Mouse (Mus musculus): Measurements from ENCODE around the gene Ptpn18. TPM values are rescaled to one million over a fixed set of nuclear protein-coding genes. Genes with fewer than 3 reads are reported as not detected.
A peak's percentile ranks its signal among the peaks of the same experiment; 100 is the strongest.
"Not testable (repeated sequence)": the region's sequence is repeated elsewhere in the genome, so short reads cannot be mapped to it uniquely, and the experiment has no call there.

Gene Ptpn18
- polyA plus RNA-seq, 1 experiment from 2014 or later = 10.8 TPM

DNA sequence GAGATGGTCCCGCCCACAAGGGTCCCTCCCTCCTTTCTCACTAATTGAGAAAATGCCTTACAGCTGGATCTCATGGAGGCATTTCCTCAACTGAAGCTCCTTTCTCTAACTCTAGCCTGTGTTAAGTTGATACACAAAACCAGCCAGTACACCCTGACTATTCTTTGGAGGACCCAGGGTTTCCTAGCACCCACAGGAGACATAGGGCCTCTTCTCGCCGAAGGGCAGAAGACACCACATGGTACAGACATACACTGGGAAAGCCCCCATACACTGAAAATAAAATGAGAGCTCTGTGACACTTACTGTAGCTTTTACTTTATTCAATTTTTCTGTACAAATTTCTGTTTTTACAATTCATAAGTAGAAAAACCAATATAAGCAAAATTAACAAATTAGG lies 23.2 kb upstream of the Ptpn18 start:
- Histone ChIP-seq H3K4me1 (replicated peaks) (peaks cover 15% of the 10 kb centered on the region), H3K36me3 (peaks cover 17% of the 10 kb centered on the region), H3K4me2 (no peak overlapping the region), H3K27ac (no peak overlapping the region), H3K27me3 (no peaks in the 10 kb centered on the region), H3K9ac (replicated peaks) (no peak overlapping the region), H3K4me3 (replicated peaks) (no peak overlapping the region), H3K9me3 (peaks cover 10% of the 10 kb centered on the region)
- no peak for ATAC-seq (ENCODE audit: insufficient number of reproducible peaks, insufficient read depth, low FRiP score, low TSS enrichment, low read depth)
- 78% methylated on average over 3 of the region's 3 CpGs for WGBS

DNA sequence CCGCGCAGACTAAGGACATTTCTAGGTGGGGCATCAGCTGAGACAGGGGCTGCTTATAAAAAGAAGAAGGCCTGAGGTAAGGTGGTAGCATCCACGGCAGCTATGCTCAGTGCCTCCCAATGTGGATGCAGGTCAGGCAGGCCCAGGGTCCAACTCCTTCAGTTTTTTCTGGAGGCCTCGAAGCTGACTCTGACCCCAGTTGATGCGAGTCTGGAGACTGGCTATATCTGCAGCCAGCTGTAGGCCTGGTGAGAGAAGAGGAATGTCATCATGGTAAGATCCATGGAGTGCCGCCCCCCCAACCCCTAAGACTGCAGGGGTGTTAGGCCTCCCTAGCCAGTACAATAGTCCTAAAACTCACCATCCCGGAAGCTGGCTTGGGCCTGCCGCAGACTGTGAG lies 22.2 kb upstream of the Ptpn18 start:
- H3K4me2 ChIP-seq; H3K4me3 ChIP-seq (replicated peaks); H3K27ac ChIP-seq; H3K9me3 ChIP-seq; H3K27me3 ChIP-seq; ATAC-seq (ENCODE audit: insufficient number of reproducible peaks, insufficient read depth, low FRiP score, low TSS enrichment, low read depth); H3K9ac ChIP-seq (replicated peaks): not testable (repeated sequence)
- H3K4me1 ChIP-seq (replicated peaks) = peaks cover 15% of the 10 kb centered on the region
- peaks cover 19% of the 10 kb centered on the region for H3K36me3 ChIP-seq
- 95% methylated on average over 8 of the region's 8 CpGs for WGBS

DNA sequence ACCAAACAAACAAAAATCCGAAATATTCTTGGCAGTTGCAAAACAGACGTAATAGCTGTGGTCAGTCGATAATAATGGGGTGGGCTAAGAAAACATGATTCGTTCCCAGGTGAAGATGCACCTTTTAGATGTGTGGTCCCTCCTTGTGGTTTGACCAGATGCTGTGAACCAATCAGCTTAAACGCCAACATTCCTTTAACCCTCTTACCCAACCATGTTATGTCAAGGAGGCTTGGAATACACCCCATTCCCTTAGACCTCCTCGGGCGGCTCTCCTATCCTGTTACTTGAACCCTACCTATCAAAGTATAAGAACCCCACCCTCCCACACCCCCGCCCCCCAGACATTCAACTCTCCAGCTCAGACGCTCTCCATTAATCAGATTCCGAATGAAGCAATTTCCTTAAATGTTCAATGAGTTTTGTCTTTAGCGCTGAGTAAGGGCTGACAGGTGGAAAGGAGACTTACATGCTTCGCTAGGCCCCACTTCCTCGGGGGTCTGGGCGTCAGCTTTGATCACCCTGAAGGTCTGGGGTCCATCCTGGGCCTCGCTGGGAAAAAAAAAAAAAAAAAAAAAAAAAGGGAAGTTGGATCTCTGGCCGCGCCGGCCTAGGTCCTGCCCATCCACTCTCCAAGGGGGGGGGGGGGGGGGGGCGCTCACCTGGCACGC lies 21.0 kb upstream of the Ptpn18 start:
- Histone ChIP-seq H3K4me3 (replicated peaks) (peak overlapping the region; percentile 70), H3K36me3 (peaks cover 29% of the 10 kb centered on the region), H3K27ac (no peak overlapping the region), H3K27me3 (no peaks in the 10 kb centered on the region), H3K9me3 (no peaks in the 10 kb centered on the region), H3K4me1 (replicated peaks) (peaks cover 15% of the 10 kb centered on the region), H3K4me2 (peak overlapping the region; percentile 69), H3K9ac (replicated peaks) (peak overlapping the region; percentile 65; the same call in 1 of the 2 replicates)
- ATAC-seq (ENCODE audit: insufficient number of reproducible peaks, insufficient read depth, low FRiP score, low TSS enrichment, low read depth) = no peak
- 43% methylated on average over 15 of the region's 20 CpGs for WGBS

DNA sequence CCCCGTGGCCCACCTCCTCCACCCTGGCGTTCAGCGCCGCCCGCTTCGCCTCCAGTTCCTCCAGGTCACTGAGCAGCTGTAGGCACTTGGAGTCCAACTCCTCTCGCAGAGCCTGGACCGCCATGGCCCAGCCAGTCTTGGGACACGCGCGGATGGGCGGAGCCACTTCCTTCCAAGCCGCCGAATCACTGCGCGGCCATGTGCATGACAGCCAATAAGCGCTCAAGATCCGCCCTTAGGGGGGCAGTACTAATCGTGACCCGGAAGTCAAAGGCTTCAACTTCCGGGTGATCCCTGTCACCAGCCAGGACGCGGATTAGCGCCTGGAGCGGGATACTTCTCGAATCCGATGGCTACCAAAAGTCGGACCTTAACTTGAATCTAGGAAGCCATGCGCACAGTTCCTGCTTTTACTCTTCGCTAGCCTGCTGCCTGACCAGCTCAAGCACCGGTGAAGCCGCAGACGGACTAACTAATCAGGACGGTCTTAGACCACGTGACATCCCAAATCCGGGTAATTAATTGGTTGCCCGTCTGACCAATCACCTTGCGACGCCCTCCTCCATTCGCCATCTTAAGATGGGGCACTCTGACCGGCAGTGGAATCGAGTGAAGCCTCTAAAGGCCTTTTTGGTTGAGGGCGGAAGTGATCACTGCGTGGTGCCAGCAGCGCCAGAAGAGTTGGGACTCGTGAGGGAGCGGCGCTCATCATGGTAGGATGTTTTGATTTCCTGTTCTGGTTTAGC lies 20.2 kb upstream of the Ptpn18 start, which contains the start of the genes Ccdc115 and Imp4:
Gene Ccdc115 (minus strand): TSS at position 458 of the 746 bp plus-strand sequence.
Gene Imp4 (plus strand): TSS at position 637 of the 746 bp plus-strand sequence.
- Histone ChIP-seq H3K27me3 (no peaks in the 10 kb centered on the region), H3K27ac (peak within 1 kb of the TSS; percentile 73), H3K4me3 (replicated peaks) (peak within 1 kb of the TSS; percentile 70), H3K9ac (replicated peaks) (peak within 1 kb of the TSS; percentile 70), H3K4me1 (replicated peaks) (peaks cover 9% of the 10 kb centered on the region), H3K36me3 (peaks cover 38% of the 10 kb centered on the region), H3K9me3 (no peaks in the 10 kb centered on the region), H3K4me2 (peak within 1 kb of the TSS; percentile 74)
- ATAC-seq (ENCODE audit: insufficient number of reproducible peaks, insufficient read depth, low FRiP score, low TSS enrichment, low read depth) = peak; percentile 93
- WGBS = under 1% methylated on average over 48 of the region's 48 CpGs

DNA sequence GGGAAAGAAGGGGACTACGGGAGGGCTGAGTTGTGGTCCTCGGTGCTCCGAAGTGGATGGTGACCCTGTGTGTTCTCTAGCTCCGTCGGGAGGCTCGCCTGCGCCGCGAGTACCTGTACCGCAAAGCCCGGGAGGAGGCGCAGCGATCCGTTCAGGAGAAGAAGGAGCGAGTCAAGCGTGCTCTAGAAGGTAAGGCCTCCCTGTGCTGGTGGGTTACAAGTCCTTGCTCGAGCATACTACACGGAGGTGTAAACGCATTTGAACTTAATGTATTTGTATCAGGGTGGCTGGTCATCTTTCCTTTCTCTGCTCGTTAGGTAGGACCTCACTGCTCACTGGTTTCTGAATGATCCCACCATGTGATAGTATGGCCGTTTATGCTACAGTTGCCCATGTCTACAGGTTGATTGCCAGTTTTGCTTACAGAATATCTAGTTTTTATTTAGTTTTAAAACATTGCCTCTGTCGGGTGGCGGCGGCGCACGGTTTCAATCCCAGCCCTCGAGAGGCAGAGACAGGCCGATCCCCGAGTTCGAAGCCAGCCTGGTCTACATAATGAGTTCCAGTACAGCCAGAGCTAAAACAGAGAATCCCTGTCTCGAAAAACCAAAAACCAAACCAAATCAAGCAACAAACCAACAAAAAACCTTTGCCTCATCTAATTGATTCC lies 19.5 kb upstream of the Ptpn18 start:
- Histone ChIP-seq H3K9me3 (no peaks in the 10 kb centered on the region), H3K36me3 (peaks cover 45% of the 10 kb centered on the region), H3K9ac (replicated peaks) (peak overlapping the region; percentile 70), H3K27ac (peak overlapping the region; percentile 73), H3K4me3 (replicated peaks) (peak overlapping the region; percentile 70), H3K4me1 (replicated peaks) (peaks cover 9% of the 10 kb centered on the region), H3K27me3 (no peaks in the 10 kb centered on the region), H3K4me2 (peak overlapping the region; percentile 74)
- 6% methylated on average over 31 of the region's 31 CpGs for WGBS
- peak; percentile 57 for ATAC-seq (ENCODE audit: insufficient number of reproducible peaks, insufficient read depth, low FRiP score, low TSS enrichment, low read depth)

DNA sequence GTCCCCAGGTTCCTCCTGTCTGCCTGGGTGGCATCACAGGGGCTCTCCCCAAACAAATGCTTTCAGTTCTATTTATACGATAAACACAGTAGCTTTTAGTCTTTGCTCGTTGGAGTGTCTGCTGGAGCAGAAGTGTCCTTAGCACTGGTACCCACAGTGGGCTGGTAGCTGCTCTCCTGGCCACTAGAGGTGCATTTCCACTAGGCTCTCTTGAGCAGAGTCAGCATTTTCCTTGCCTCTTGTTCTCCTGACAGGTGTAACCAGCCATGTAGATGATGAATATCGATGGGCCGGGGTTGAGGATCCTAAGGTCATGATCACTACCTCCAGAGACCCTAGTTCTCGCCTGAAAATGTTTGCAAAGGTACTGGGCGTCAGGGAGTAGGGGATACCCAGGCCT lies 16.4 kb upstream of the Ptpn18 start:
- peaks cover 9% of the 10 kb centered on the region for H3K4me1 ChIP-seq (replicated peaks)
- 90% methylated on average over 6 of the region's 6 CpGs for WGBS
- no peak overlapping the region for H3K9ac ChIP-seq (replicated peaks)
- no peaks in the 10 kb centered on the region for H3K9me3 ChIP-seq
- no peak for ATAC-seq (ENCODE audit: insufficient number of reproducible peaks, insufficient read depth, low FRiP score, low TSS enrichment, low read depth)
- peaks cover 47% of the 10 kb centered on the region for H3K36me3 ChIP-seq
- H3K27me3 ChIP-seq = no peaks in the 10 kb centered on the region
- H3K4me2 ChIP-seq = no peak overlapping the region
- no peak overlapping the region for H3K27ac ChIP-seq
- H3K4me3 ChIP-seq (replicated peaks) = no peak overlapping the region

DNA sequence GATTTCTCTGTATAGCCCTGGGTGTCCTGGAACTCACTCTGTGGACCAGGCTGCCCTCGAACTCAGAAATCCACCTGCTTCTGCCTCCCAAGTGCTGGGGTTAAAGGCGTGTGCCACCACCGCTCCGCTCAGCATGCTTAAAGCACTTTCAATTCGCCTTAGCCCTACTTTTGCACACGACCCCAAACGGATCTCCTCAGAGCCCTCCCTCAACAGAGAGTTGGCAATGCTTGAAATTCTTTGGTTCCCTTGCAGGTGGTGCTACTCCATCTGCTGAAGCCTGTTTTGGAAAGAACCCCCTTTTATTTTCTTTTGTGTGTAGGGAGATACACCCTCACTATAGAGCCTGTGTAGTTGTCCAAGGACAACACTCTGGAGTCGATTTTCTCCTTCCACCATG lies 1.1 kb upstream of the Ptpn18 start:
- H3K27ac ChIP-seq = no peak overlapping the region
- WGBS = 33% methylated on average over 8 of the region's 8 CpGs
- ATAC-seq (ENCODE audit: insufficient number of reproducible peaks, insufficient read depth, low FRiP score, low TSS enrichment, low read depth) = no peak
- H3K9ac ChIP-seq (replicated peaks) = no peak overlapping the region
- H3K27me3 ChIP-seq = peaks cover 54% of the 10 kb centered on the region
- peaks cover 9% of the 10 kb centered on the region for H3K4me1 ChIP-seq (replicated peaks)
- no peak overlapping the region for H3K4me2 ChIP-seq
- no peaks in the 10 kb centered on the region for H3K9me3 ChIP-seq
- no peak overlapping the region for H3K4me3 ChIP-seq (replicated peaks)
- no peaks in the 10 kb centered on the region for H3K36me3 ChIP-seq

DNA sequence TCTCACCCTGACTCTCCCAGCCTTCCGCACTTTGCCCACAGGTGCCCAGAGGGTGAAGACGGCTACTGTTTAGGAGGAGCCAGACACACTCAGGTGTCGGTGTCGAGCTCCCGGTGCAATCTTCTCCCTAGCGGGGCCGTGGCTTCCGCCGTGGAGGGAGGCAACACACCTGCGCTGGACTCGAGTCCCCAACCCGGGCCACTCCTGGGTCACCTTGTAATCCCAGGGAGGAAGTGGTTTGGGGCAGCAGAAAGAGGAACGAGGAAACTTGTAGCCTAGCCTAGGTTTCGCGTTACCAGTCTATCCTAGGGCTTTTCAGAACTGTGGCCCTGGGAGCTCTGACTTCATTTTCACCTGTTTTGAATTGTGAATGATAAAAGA lies 489 bp downstream of the Ptpn18 start:
- Histone ChIP-seq H3K4me2 (peak overlapping the region; percentile 80), H3K27ac (no peak overlapping the region), H3K36me3 (no peaks in the 10 kb centered on the region), H3K4me3 (replicated peaks) (peak overlapping the region; percentile 59), H3K9me3 (peaks cover 1% of the 10 kb centered on the region; the same call in 1 of the 2 replicates), H3K9ac (replicated peaks) (peak overlapping the region; percentile 51; the same call in 1 of the 2 replicates), H3K27me3 (peaks cover 57% of the 10 kb centered on the region), H3K4me1 (replicated peaks) (peaks cover 9% of the 10 kb centered on the region)
- no peak; the same call in 1 of the 2 replicates for ATAC-seq (ENCODE audit: insufficient number of reproducible peaks, insufficient read depth, low FRiP score, low TSS enrichment, low read depth)
- 1% methylated on average over 15 of the region's 15 CpGs for WGBS

DNA sequence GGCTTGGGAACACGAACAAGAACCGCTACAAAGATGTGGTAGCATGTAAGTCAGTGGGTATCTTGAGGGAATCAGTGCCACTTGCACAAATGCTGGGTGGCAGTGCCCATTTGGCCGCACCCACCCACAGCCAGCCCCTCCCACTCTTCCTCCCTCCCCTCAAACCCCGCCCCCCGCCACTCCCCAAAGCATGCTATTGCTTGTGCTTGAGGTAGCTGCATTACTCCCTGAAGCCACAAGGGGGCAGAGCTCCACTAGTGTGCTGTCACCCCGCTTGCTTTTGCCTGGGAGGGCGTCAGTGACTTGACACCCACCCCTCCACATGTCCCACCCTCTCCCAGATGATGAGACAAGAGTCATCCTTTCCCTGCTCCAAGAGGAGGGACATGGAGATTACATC lies 3.2 kb downstream of the Ptpn18 start:
- Histone ChIP-seq H3K27ac (no peak overlapping the region), H3K4me2 (no peak overlapping the region), H3K4me3 (replicated peaks) (no peak overlapping the region), H3K9me3 (peaks cover 3% of the 10 kb centered on the region; the same call in 1 of the 2 replicates), H3K4me1 (replicated peaks) (peaks cover 9% of the 10 kb centered on the region), H3K27me3 (peaks cover 48% of the 10 kb centered on the region), H3K9ac (replicated peaks) (no peak overlapping the region), H3K36me3 (no peaks in the 10 kb centered on the region)
- ATAC-seq (ENCODE audit: insufficient number of reproducible peaks, insufficient read depth, low FRiP score, low TSS enrichment, low read depth) = no peak
- 17% methylated on average over 7 of the region's 7 CpGs for WGBS

DNA sequence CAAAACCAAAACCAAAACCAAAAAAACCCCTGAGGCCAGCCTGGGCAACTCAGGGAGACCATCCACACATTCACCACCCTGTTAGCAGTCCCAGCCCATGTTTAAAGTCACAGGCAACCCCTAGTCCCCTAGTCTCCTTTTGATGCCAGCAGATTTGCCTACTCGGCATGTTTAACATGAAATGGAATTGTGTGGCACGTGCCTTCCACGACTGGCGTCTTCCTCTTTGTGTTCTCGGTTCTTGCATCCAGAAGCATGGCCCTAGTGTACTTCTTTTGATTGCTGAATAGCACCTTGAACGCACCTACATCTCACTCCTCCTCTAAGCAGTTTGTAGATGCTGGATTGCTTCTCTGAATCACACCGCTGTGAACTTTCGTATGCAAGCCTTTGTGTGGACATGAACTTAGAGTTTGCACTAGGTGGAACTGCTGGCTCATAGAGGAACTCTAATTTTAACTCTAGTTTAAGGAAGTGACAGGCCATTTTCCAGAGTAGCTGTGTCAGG lies 4.8 kb downstream of the Ptpn18 start:
- Histone ChIP-seq H3K27ac (no peak overlapping the region), H3K4me2 (no peak overlapping the region), H3K27me3 (peaks cover 32% of the 10 kb centered on the region), H3K9ac (replicated peaks) (no peak overlapping the region), H3K4me3 (replicated peaks) (no peak overlapping the region), H3K4me1 (replicated peaks) (peaks cover 6% of the 10 kb centered on the region), H3K9me3 (peaks cover 3% of the 10 kb centered on the region; the same call in 1 of the 2 replicates), H3K36me3 (no peaks in the 10 kb centered on the region)
- 86% methylated on average over 8 of the region's 8 CpGs for WGBS
- no peak for ATAC-seq (ENCODE audit: insufficient number of reproducible peaks, insufficient read depth, low FRiP score, low TSS enrichment, low read depth)

DNA sequence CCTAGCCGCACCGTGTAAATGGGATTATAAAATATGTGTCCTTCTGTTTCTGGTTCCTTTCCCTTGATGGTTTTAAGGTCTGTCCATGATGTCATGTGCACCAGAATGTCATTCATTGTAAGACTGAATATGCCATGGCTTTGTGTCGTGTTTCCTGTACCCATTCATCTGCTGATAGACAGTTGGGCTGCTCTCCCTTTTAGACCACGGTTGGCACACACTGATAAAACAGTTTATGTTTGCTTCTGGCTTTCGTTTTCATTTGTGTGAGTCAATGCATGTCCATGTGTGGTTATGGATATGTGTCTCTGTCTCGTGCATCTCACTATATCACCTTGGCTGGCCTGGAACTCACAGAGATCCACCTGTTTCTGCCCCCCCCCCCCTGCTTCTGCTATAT lies 5.9 kb downstream of the Ptpn18 start:
- ATAC-seq (ENCODE audit: insufficient number of reproducible peaks, insufficient read depth, low FRiP score, low TSS enrichment, low read depth) = no peak
- peaks cover 21% of the 10 kb centered on the region for H3K27me3 ChIP-seq
- no peaks in the 10 kb centered on the region for H3K36me3 ChIP-seq

More for the DNA sequence above, 5.9 kb downstream of the Ptpn18 start:
- H3K9me3 ChIP-seq = peaks cover 3% of the 10 kb centered on the region; the same call in 1 of the 2 replicates
- 85% methylated on average over 6 of the region's 6 CpGs for WGBS
- no peaks in the 10 kb centered on the region for H3K4me1 ChIP-seq (replicated peaks)
- no peak overlapping the region for H3K4me2 ChIP-seq
- H3K9ac ChIP-seq (replicated peaks) = no peak overlapping the region
- no peak overlapping the region for H3K27ac ChIP-seq
- H3K4me3 ChIP-seq (replicated peaks) = no peak overlapping the region

Measured in limb, embryonic 12.5 days (tissue).